In the genomic region with DNA sequence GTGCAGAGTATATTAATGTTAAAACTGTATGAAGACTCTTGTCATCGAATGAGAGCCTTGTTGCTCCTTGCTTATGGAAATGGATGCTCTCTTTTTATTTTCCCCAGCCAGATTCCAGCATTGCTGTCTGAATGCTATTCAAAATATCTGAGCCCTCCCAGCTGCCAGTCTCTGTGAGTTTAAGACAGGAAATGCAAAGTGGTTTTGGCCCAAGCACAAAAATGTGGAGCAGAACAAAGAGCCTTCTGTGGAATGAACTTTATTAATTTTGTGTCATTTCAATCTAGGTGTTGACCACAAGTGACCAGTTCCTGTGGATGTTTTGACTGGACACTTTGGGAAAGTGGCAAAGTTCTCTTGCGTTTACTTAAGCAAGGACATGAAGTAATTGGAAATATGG, we compare ENCODE assay signal across 21 mouse cellular contexts. TPM values are rescaled to one million over a fixed set of nuclear protein-coding genes. Genes with fewer than 3 reads are reported as not detected.
A peak's percentile ranks its signal among the peaks of the same experiment; 100 is the strongest.
DNase-seq lines count a peak whose midpoint lies in the region; ATAC-seq and TF ChIP-seq lines count a peak whose summit lies in the region.
"Had no signal": no experiment of that assay in that cellular context is flagged by ENCODE, and none has a peak within 500 bp of the region (broad histone marks: within the 10 kb centered on the region; RNA-seq: fewer than 3 reads in every experiment).

No protein-coding gene starts in this region.

- no peaks in the 10 kb centered on the region for H3K9me3 ChIP-seq in kidney, postnatal 0 days (replicated peaks; ENCODE audit: low read length)
- 0 out of 2 replicates have a peak, but pooled peaks cover 2% of the 10 kb centered on the region for H3K9me3 ChIP-seq in kidney, embryonic 16.5 days (ENCODE audit: low read length)
- H3K9me3 ChIP-seq in hindbrain, embryonic 11.5 days (ENCODE audit: control insufficient read depth, low read length): no peaks in the 10 kb centered on the region
- H3K9me3 ChIP-seq: embryonic facial prominence, embryonic 13.5 days; forebrain, embryonic 12.5 days; hindbrain, embryonic 15.5 days had no signal

- H3K9ac ChIP-seq in kidney, postnatal 0 days (ENCODE audit: low read depth, low read length): no peak overlapping the region
- no peak overlapping the region for H3K9ac ChIP-seq in kidney, embryonic 16.5 days (replicated peaks; ENCODE audit: low read length)
- no peak overlapping the region for H3K9ac ChIP-seq in hindbrain, embryonic 11.5 days (ENCODE audit: low read depth, low read length)
- H3K9ac ChIP-seq: embryonic facial prominence, embryonic 13.5 days; forebrain, embryonic 12.5 days; hindbrain, embryonic 15.5 days; liver, embryonic 14.5 days had no signal

- DNase-seq in heart, adult 8-10 months (ENCODE audit: low spot score): peak; percentile 10
- DNase-seq in heart, postnatal 25 days (ENCODE audit: low spot score): no peak
- DNase-seq in kidney, postnatal 0 days (ENCODE audit: low spot score): peak; percentile 82
- DNase-seq in kidney, postnatal 4 days: peak; percentile 50 to 60
- no peak for DNase-seq in hindbrain, embryonic 11.5 days (ENCODE audit: low spot score)
- DNase-seq in layer of hippocampus, postnatal 10 days (ENCODE audit: low spot score in 2 of 2): no peak
- DNase-seq: adrenal gland, postnatal 25 days; B cell, adult 2 months; cerebellum, adult 8-10 months; gastrocnemius, postnatal 25 days; midbrain, embryonic 14.5 days; retina, postnatal 1 day; right cerebral cortex, postnatal 4 days had no signal

- intact Hi-C loops in heart, postnatal 25 days (cut with DNase I): no loop called here

- no peak for ATAC-seq in kidney, postnatal 0 days (replicated peaks; ENCODE audit: low FRiP score, low read depth)
- ATAC-seq in kidney, embryonic 16.5 days (ENCODE audit: low FRiP score, low TSS enrichment): no peak
- no peak for ATAC-seq in CD4-positive, CD25-positive, alpha-beta regulatory T cell, adult 4 months
- no peak for ATAC-seq in hindbrain, embryonic 11.5 days (ENCODE audit: low FRiP score)
- ATAC-seq: intestine, embryonic 16.5 days had no signal

- 64% methylated on average over 2 of the region's 2 CpGs for WGBS in kidney, postnatal 0 days
- 80% methylated on average over 2 of the region's 2 CpGs for WGBS in kidney, embryonic 16.5 days
- 94% methylated on average over 2 of the region's 2 CpGs for WGBS in hindbrain, embryonic 11.5 days

- H3K36me3 ChIP-seq in kidney, postnatal 0 days (ENCODE audit: insufficient read depth, low read length): no peaks in the 10 kb centered on the region
- no peaks in the 10 kb centered on the region for H3K36me3 ChIP-seq in kidney, embryonic 16.5 days (ENCODE audit: insufficient read depth, low read length)
- H3K36me3 ChIP-seq in hindbrain, embryonic 11.5 days (ENCODE audit: control insufficient read depth, insufficient read depth, low read length): no peaks in the 10 kb centered on the region
- H3K36me3 ChIP-seq: embryonic facial prominence, embryonic 13.5 days; forebrain, embryonic 12.5 days; hindbrain, embryonic 15.5 days had no signal

- H3K27me3 ChIP-seq in kidney, postnatal 0 days (ENCODE audit: insufficient read depth, low read length): no peaks in the 10 kb centered on the region
- no peaks in the 10 kb centered on the region for H3K27me3 ChIP-seq in kidney, embryonic 16.5 days (ENCODE audit: insufficient read depth, low read length)
- H3K27me3 ChIP-seq in hindbrain, embryonic 11.5 days (ENCODE audit: control insufficient read depth, insufficient read depth, low read length): no peaks in the 10 kb centered on the region
- H3K27me3 ChIP-seq: embryonic facial prominence, embryonic 13.5 days; forebrain, embryonic 12.5 days; hindbrain, embryonic 15.5 days had no signal

- H3K4me2 ChIP-seq in kidney, postnatal 0 days (ENCODE audit: low read length): no peak overlapping the region
- H3K4me2 ChIP-seq in kidney, embryonic 16.5 days (replicated peaks; ENCODE audit: low read depth, low read length): no peak overlapping the region
- H3K4me2 ChIP-seq in hindbrain, embryonic 11.5 days (replicated peaks; ENCODE audit: low read depth, low read length): no peak overlapping the region
- H3K4me2 ChIP-seq: embryonic facial prominence, embryonic 13.5 days; forebrain, embryonic 12.5 days; hindbrain, embryonic 15.5 days had no signal

- TF ChIP-seq CTCF in kidney, postnatal 0 days (IDR thresholded peaks at IDR 0.05; ENCODE audit: low read depth): no peak

- H3K27ac ChIP-seq in kidney, postnatal 0 days: no peak overlapping the region
- no peak overlapping the region for H3K27ac ChIP-seq in kidney, embryonic 16.5 days (ENCODE audit: low read length)
- H3K27ac ChIP-seq in hindbrain, embryonic 11.5 days (ENCODE audit: low read depth, low read length): no peak overlapping the region
- H3K27ac ChIP-seq: embryonic facial prominence, embryonic 13.5 days; forebrain, embryonic 12.5 days; hindbrain, embryonic 15.5 days; left cerebral cortex, adult 2 months; liver, embryonic 14.5 days had no signal

- no peak overlapping the region for H3K4me3 ChIP-seq in kidney, postnatal 0 days (replicated peaks; ENCODE audit: low read depth, low read length)
- H3K4me3 ChIP-seq in kidney, embryonic 16.5 days (ENCODE audit: low read length): no peak overlapping the region
- no peak overlapping the region for H3K4me3 ChIP-seq in hindbrain, embryonic 11.5 days (ENCODE audit: low read depth, low read length)
- H3K4me3 ChIP-seq: embryonic facial prominence, embryonic 13.5 days; forebrain, embryonic 12.5 days; hindbrain, embryonic 15.5 days; left cerebral cortex, adult 2 months had no signal

- H3K4me1 ChIP-seq in kidney, postnatal 0 days (replicated peaks; ENCODE audit: insufficient read depth, low read length): no peaks in the 10 kb centered on the region
- no peaks in the 10 kb centered on the region for H3K4me1 ChIP-seq in kidney, embryonic 16.5 days (ENCODE audit: insufficient read depth, low read length)
- no peaks in the 10 kb centered on the region for H3K4me1 ChIP-seq in hindbrain, embryonic 11.5 days (replicated peaks; ENCODE audit: control insufficient read depth, insufficient read depth, low read length)
- H3K4me1 ChIP-seq: embryonic facial prominence, embryonic 13.5 days; forebrain, embryonic 12.5 days; hindbrain, embryonic 15.5 days had no signal

RNA-seq across cellular contexts. Expression of gene 1500015O10Rik, which starts 15.6 kb away (rescaled TPM):
- 1 to 10 TPM in 3 of 4 experiments, under 1 TPM in 1; 0.82 to 4.2 (median 2.5) TPM for total RNA-seq in heart, adult 8-10 months (2022)
- 1 to 10 TPM; 2.8 to 4.1 TPM for total RNA-seq in heart, postnatal 25 days (2021)
- polyA plus RNA-seq in kidney, postnatal 0 days (2015; fragmentation: Nextera tagmentation; extraction: Ambion mirVana): 23.4 and 25.1 TPM in 2 replicates
- polyA plus RNA-seq in kidney, embryonic 16.5 days (2015; fragmentation: Nextera tagmentation; extraction: Ambion mirVana): 7.2 and 10.7 TPM in 2 replicates
- not detected for polyA plus RNA-seq in CD4-positive, CD25-positive, alpha-beta regulatory T cell, adult 4 months (2017; shearing (Covaris generic))
- polyA plus RNA-seq in hindbrain, embryonic 11.5 days (2014; fragmentation: Nextera tagmentation; extraction: Ambion mirVana): 5.7 and 6.3 TPM in 2 replicates
- total RNA-seq in layer of hippocampus, postnatal 10 days (2021): 10 to 100 TPM in 1 of 2 experiments, 1 to 10 TPM in 1; 3.3 to 16.2 TPM

Comparison
In these comparisons a context has a peak if more than half of its experiments do, and no peak if none do; other contexts are left out.
1. DNase-seq: peak in heart, adult 8-10 months (single experiment), kidney, postnatal 0 days (single experiment) and kidney, postnatal 4 days (2 of 2); none in heart, postnatal 25 days (single experiment), hindbrain, embryonic 11.5 days (single experiment) and layer of hippocampus, postnatal 10 days (0 of 2).